Mouse (Mus musculus) bone marrow macrophage, adult 2 months (primary cell): ENCODE results near the gene Gm20388. TPM values are rescaled to one million over a fixed set of nuclear protein-coding genes. Genes with fewer than 3 reads are reported as not detected.
"Not testable (repeated sequence)": the region's sequence is repeated elsewhere in the genome, so short reads cannot be mapped to it uniquely, and the experiment has no call there.

ENCODE experiments used
- H3K27ac ChIP-seq: 2 replicates; pipeline ENCODE4 v1.5.1; 2012; ENCODE audit warnings: low read depth, low read length; ENCODE audit not compliant: insufficient read depth
- H3K4me1 ChIP-seq: 2 replicates; pipeline ENCODE4 v1.6.1; 2012; ENCODE audit warnings: low read length; ENCODE audit not compliant: control insufficient read depth, insufficient read depth
- H3K4me3 ChIP-seq: 2 replicates; pipeline ENCODE4 v1.5.1; 2012; ENCODE audit warnings: mild to moderate bottlenecking, low read length, moderate library complexity; ENCODE audit not compliant: insufficient read depth
- CTCF ChIP-seq: IDR thresholded peaks from 2 replicates; pipeline ENCODE4 v1.5.1; 2012; ENCODE audit warnings: low read depth, mild to moderate bottlenecking, low read length, moderate library complexity
- POLR2A ChIP-seq: IDR thresholded peaks from 2 replicates; pipeline ENCODE4 v1.6.1; 2012; ENCODE audit warnings: mild to moderate bottlenecking, low read depth, low read length, borderline replicate concordance
- polyA plus RNA-seq: library from polyadenylated mRNA; stranded (reverse); fragments of >200 nt; gene quantifications from 2 replicates; pipeline ENCODE4 v1.2.4, GENCODE M21; 2012; ENCODE audit not compliant: missing spikeins, insufficient read depth, insufficient read length

The Gm20388 gene
- polyA plus RNA-seq, 1 experiment = 32.7 TPM

DNA sequence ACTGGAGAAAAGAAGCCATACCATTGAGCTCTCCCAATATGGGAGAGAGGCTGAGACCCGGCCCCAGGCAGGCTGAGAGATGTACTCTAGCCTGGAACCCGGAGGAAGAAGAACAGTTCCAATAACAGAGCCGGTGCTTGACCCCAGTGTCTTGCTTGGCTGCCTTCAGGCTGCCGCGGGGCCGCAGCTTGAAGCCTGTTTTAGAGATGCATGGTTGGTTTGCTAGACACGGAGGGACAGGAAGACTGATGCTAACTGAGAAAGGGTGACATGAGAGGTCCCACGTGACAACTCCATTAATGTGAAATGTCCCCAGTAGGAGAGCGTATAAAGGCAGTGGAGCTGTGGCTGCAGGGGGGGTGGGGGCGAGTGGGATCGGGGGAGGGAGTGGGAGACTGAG lies 438.3 kb downstream of the Gm20388 start:
- Histone ChIP-seq H3K27ac (no peak overlapping the region), H3K4me3 (no peak overlapping the region), H3K4me1 (no peaks in the 10 kb centered on the region)
- TF ChIP-seq CTCF = no peak
- TF ChIP-seq POLR2A = no peak

DNA sequence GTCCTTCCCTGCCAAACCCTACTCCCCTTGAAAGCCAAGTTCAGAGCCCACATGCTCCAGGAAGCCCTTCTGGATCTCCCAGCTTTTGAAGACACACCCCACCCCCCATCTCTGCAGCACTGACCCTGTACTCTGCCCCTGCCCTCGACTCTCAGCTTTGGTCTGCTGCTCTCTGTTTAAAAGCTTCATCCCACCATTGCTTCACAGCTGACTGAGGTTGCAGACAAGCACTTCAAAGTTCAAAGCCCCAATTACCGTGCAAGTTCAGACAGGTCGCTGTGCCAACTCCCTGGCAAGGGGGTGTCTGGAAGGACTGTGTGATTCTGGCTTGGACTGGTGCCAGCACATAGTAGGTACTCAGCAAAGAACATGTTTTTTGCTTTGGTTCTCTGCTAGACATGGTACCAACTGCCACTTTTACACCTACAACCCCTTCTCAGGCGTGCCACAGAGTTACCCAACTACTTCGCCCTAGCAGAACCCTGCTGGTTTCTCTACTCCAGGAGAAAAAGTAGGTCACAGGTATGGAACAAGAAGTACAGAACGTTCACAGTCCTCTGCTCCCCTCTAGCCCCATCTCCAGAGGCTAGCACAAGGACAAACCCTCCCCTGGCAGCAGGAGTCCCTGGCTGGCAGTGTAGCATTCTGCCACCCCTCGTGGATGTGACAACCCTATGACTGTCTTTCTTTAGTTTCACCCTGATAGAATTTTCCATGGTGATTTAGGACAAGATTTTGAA lies 440.9 kb downstream of the Gm20388 start:
- H3K4me3 ChIP-seq = no peak overlapping the region
- TF ChIP-seq CTCF (no peak), POLR2A (no peak)
- no peaks in the 10 kb centered on the region for H3K4me1 ChIP-seq
- no peak overlapping the region for H3K27ac ChIP-seq

DNA sequence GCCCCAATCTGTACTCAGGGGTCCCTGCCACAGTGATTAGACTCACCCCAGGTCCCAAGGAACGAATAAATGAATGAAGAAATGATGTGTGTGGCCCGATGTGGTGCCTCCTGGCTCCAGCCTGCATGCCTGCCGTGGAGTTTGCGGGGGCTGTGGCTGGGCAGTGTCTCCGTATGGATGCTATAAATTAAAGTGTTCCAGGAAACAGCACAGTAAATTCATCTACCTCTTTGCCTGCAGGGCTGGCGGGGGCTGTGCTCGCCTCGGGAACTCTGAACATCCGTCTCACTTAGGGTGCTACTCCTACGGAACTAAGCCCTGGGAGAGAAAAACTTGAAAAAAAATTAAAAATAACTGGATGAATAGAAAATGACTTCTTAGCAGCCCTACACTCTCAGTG lies 441.5 kb downstream of the Gm20388 start:
- Histone ChIP-seq H3K4me1 (no peaks in the 10 kb centered on the region), H3K27ac (no peak overlapping the region), H3K4me3 (no peak overlapping the region)
- TF ChIP-seq POLR2A (no peak), CTCF (no peak)

DNA sequence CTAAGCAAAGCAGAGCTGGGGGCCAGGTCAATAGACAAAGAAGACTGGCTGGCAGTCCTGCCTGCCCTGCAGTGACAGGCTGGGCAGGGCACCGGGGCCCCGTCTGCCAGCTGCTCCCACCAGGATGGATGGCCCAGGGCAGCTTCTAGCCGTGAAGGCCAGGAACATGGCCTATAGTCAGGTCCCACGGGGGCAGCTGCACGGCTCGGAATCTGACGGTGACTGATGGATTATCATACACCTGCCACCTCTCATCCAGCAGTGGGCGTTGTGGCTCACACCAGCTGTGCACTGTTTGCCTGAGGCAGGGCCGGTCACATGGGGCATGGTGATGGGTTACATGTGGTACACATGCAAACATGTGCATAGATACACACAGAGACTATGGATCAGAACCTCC lies 445.4 kb downstream of the Gm20388 start:
- Histone ChIP-seq H3K4me3 (no peak overlapping the region), H3K4me1 (no peaks in the 10 kb centered on the region), H3K27ac (no peak overlapping the region)
- no peak for TF ChIP-seq CTCF

DNA sequence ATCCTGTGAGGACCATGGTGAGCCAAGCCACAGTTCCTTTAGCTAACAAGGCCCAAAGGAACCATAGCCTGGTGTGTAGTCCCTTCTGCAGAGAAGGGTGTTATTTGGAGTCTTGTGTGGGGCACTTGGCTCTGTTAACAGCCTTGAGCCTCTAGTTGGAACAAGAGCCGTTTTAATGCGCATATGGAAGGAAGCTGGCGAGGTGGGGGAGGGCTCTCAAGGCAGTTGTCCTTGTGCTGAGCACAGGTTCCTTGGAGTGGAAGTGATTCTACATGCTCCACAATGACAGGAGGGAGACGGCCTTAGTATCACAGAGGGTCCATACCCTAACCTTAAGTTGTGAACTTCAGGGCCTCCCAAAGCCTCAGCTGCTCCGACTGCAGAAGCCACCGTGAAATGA lies 446.9 kb downstream of the Gm20388 start:
- no peak overlapping the region for H3K27ac ChIP-seq
- H3K4me1 ChIP-seq = no peaks in the 10 kb centered on the region
- TF ChIP-seq POLR2A = no peak
- no peak for TF ChIP-seq CTCF
- H3K4me3 ChIP-seq = no peak overlapping the region

DNA sequence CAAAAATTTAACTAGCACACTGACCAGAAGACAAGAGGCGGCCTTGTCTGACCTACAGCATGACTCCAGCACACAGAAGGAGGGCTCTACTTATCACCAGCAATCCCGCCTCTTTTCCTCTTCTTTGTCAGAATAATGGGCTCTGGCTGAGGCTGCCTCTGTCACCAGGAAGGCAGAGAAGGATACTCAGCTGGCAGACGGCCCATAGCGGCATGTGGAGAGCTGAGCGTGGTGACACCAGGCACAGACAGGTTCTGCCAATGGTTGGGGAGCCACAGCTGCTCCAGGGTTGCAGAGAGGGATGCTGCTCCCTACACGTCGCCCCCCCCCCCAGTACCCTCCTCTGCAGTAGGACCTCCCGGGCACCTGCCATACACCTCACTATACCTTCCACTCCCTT lies 450.7 kb downstream of the Gm20388 start:
- TF ChIP-seq CTCF = no peak
- no peak for TF ChIP-seq POLR2A
- H3K4me3 ChIP-seq = no peak overlapping the region
- no peak overlapping the region for H3K27ac ChIP-seq
- peaks cover 11% of the 10 kb centered on the region for H3K4me1 ChIP-seq

DNA sequence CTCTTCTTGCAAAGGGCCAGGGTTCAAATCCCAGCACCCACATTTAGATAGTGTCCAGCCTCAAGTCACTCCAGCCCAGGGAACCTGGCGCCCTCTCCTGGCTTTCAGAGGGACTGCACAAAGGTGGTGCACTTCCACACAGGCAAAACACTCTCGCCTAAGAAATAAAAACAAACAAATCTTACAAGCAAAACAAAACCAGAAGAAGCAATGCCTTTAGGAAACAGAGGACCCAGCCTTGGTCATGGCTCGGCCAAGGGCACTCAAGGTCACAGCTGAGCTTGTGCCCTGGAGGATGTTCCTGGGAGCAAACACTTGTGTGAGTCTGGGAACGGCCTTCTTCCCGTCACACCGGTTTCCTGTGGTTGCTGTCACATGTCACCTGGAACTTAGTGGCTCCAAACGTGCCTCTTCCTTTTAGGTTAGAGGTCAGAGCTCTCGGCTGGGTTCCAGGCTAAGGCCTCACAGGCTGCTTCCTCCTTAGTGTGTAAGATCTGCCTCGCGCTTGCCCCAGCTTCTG lies 453.0 kb downstream of the Gm20388 start:
- TF ChIP-seq POLR2A = no peak
- TF ChIP-seq CTCF = peak; percentile 75
- peak overlapping the region; percentile 58 for H3K27ac ChIP-seq
- no peak overlapping the region for H3K4me3 ChIP-seq
- H3K4me1 ChIP-seq = peaks cover 16% of the 10 kb centered on the region

DNA sequence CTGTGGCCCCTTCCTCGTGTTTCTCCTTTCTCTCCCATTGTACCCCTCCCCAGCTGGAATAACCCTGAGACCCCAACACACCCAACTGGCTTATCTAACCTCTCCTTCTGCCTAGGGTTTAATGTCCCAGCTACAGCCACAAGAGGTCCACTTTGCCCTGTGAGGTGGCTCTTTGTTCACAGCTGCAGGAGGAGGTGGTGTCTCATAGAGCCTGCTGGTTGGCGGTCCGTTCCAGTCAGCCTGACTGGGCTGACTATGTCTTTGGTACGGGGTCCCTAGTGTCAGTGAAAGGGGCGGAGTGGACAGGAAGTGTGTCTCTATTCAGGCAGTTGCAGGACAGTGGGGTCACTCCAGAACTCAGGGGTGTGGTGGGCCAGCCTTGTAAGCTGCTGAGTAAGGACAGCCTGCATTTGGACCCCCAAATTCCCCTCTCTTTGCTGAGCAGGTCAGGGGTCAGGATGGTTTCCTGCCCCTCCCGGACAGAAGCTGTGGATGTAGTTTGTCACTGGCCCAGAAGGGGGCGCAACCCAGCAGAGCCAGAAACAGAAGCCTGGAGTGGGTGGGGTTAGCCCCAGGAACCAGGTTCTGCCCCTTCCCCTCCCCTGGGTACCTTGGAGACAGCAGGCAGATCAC lies 453.6 kb downstream of the Gm20388 start:
- Histone ChIP-seq H3K27ac (peak overlapping the region; percentile 58), H3K4me1 (peaks cover 21% of the 10 kb centered on the region), H3K4me3 (no peak overlapping the region)
- no peak for TF ChIP-seq POLR2A
- TF ChIP-seq CTCF = peak; percentile 77

DNA sequence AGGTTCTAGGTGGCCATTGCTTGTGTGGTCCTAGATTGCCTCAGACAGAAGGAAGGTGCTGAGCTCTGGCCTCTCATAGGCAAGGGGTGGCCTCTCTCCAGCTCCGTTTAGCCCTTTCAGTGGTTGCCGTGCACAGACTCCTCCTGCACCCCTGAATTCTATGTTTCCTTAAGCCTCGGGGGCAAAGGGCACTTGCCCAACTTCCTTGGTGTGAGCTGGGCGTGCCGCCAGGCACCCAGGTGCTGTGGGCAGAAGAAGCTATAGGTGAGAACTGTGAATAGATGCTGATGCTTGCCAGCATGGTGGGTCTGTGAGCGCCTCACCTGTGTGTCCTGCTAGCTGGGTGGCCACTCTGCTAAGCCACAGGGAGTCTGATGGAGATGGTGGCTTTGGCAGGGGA lies 456.2 kb downstream of the Gm20388 start:
- Histone ChIP-seq H3K27ac (no peak overlapping the region), H3K4me1 (peaks cover 29% of the 10 kb centered on the region), H3K4me3 (no peak overlapping the region)
- no peak for TF ChIP-seq CTCF
- no peak for TF ChIP-seq POLR2A

DNA sequence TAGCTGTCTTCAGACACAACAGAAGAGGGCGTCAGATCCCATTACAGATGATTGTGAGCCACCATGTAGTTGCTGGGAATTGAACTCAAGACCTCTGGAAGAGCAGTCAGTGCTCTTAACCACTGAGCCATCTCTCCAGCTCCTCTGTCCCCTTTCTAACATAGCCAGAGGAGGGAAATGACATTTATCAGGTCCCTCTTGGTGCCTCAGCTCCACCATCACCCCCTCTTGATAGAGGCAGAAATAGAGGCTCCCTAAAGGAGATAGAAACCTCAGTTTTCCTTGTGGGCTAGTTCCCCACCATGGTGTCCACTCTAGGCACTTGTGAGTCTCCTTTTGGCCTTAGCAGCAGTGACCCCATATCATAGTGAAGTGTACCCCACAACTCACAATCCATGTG lies 457.6 kb downstream of the Gm20388 start:
- peaks cover 29% of the 10 kb centered on the region for H3K4me1 ChIP-seq
- not testable (repeated sequence) for H3K4me3 ChIP-seq, H3K27ac ChIP-seq
